Mouse (Mus musculus) ES-E14 (cell line): Measurements from ENCODE around the gene Vps35l.

Experiments used
- CHD2 ChIP-seq: IDR thresholded peaks from 2 replicates; pipeline ENCODE4 v1.6.1; 2014; ENCODE audit warnings: mild to moderate bottlenecking, low read depth, low read length, inconsistent platforms
- MAFK ChIP-seq: IDR thresholded peaks from 2 replicates; pipeline ENCODE4 v1.6.1; 2014; ENCODE audit warnings: mild to moderate bottlenecking, low read depth, low read length, inconsistent platforms; ENCODE audit not compliant: insufficient read depth
- ZC3H11A ChIP-seq: IDR thresholded peaks from 2 replicates; pipeline ENCODE4 v1.6.1; 2012; ENCODE audit warnings: low read depth, mild to moderate bottlenecking, inconsistent platforms, low read length, borderline replicate concordance
- ZNF384 ChIP-seq: IDR thresholded peaks from 2 replicates; pipeline ENCODE4 v1.6.1; 2012; ENCODE audit warnings: low read depth, low read length, inconsistent platforms

GRCm38 (mm10) chr7:118837901-118838300, 97.9 kb downstream of the Vps35l start:
- no peak for TF ChIP-seq ZNF384
- no peak for TF ChIP-seq ZC3H11A
- no peak for TF ChIP-seq CHD2
- no peak for TF ChIP-seq MAFK
